In the genomic region with DNA sequence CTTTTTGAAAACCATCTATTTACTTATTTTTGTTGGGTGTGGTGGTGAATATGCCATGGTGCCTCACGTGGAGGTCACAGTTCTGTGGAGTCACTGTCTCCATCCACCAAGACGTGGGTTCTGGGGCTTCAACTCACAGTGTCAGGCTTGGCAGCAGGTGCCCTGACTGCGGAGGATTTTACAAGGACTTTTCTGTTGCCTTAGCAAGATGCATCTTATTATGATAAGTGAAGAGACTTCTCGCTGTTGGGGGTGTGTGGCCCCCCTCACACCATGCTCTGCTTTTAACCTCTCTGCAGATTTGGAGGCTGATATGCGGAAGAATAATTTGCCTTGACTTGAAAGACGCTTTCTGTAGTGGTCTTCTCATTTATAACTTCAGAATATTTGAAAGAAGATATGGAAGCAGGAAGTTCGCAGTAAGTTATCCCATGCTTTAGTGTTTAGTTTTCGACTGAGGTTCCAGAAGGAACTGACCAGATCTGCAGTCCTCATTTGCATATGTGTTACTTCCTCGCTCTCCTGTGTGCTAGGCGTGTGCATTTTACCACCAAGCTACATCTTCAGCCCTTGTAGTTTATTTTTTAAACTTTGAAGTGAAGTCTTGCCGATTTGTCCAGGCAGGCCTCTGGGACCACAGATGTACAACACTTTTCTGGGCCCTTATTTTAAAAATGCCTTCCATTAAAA, we compare ENCODE assay signal across 22 mouse cellular contexts. TPM values are rescaled to one million over a fixed set of nuclear protein-coding genes. Genes with fewer than 3 reads are reported as not detected.
DNase-seq lines count a peak whose midpoint lies in the region; ATAC-seq and TF ChIP-seq lines count a peak whose summit lies in the region.
"Had no signal": no experiment of that assay in that cellular context is flagged by ENCODE, and none has a peak within 500 bp of the region (broad histone marks: within the 10 kb centered on the region; RNA-seq: fewer than 3 reads in every experiment).

No protein-coding gene starts in this region.

- DNase-seq in thymus, adult 2 months, result no peak
- DNase-seq in thymus, adult 18-20 months, result no peak
- no peak for DNase-seq in frontal cortex, postnatal 14 days (ENCODE audit: low spot score in 2 of 2)
- DNase-seq in right cerebral cortex, postnatal 10 days (ENCODE audit: low spot score in 2 of 2), result no peak
- DNase-seq: cerebellum, postnatal 14 days; gastrocnemius, postnatal 25 days; heart, postnatal 14 days; kidney, adult 18-20 months; kidney, postnatal 14 days; lung, embryonic 14.5 days; lung, postnatal 4 days; right cerebral cortex, postnatal 4 days had no signal

- no peaks in the 10 kb centered on the region for H3K9me3 ChIP-seq in intestine, embryonic 15.5 days
- H3K9me3 ChIP-seq: forebrain, embryonic 13.5 days; G1E; limb, embryonic 10.5 days had no signal

- TF ChIP-seq CTCF in thymus, adult 2 months (IDR thresholded peaks at IDR 0.05; ENCODE audit: borderline replicate concordance, control insufficient read depth, extremely low read depth, insufficient read depth, low read length, poor library complexity), result no peak

- H3K27me3 ChIP-seq in thymus, adult 2 months (ENCODE audit: control insufficient read depth, insufficient read depth, low read length), result no peaks in the 10 kb centered on the region
- H3K27me3 ChIP-seq in intestine, embryonic 15.5 days (replicated peaks), result no peaks in the 10 kb centered on the region
- H3K27me3 ChIP-seq: forebrain, embryonic 13.5 days had no signal

- H3K36me3 ChIP-seq in thymus, adult 2 months (ENCODE audit: control insufficient read depth, insufficient read depth, low read length), result peaks cover 21% of the 10 kb centered on the region
- H3K36me3 ChIP-seq in macrophage (ENCODE audit: inconsistent target), result peaks cover 7% of the 10 kb centered on the region; the same call in 1 of the 2 replicates
- 0 out of 2 replicates have a peak, but pooled peaks cover 8% of the 10 kb centered on the region for H3K36me3 ChIP-seq in intestine, embryonic 15.5 days

- ATAC-seq in erythroblast, adult 5-6 weeks (replicated peaks; ENCODE audit: low FRiP score, poor library complexity, severe bottlenecking), result peak; percentile 82
- ATAC-seq in intestine, embryonic 15.5 days, result no peak
- ATAC-seq: forebrain, embryonic 13.5 days; hindbrain, embryonic 16.5 days; midbrain, embryonic 16.5 days had no signal

- no peak overlapping the region for H3K9ac ChIP-seq in intestine, embryonic 15.5 days
- H3K9ac ChIP-seq: forebrain, embryonic 13.5 days; lung, embryonic 14.5 days had no signal

- H3K79me2 ChIP-seq in macrophage (ENCODE audit: inconsistent target), result peaks cover 26% of the 10 kb centered on the region; the same call in 1 of the 2 replicates

- 58% methylated on average over 11 of the region's 11 CpGs for WGBS in thymus, adult 2 months
- 51% methylated on average over 11 of the region's 11 CpGs for WGBS in macrophage (ENCODE audit: missing documents)
- WGBS in intestine, embryonic 15.5 days, result 85% methylated on average over 11 of the region's 11 CpGs

- no peak overlapping the region for H3K4me3 ChIP-seq in thymus, adult 2 months (ENCODE audit: control insufficient read depth, insufficient read depth, low read length)
- no peak overlapping the region for H3K4me3 ChIP-seq in macrophage (ENCODE audit: inconsistent target)
- no peak overlapping the region for H3K4me3 ChIP-seq in intestine, embryonic 15.5 days (replicated peaks)
- H3K4me3 ChIP-seq: forebrain, embryonic 13.5 days; left cerebral cortex, adult 2 months; limb, embryonic 10.5 days had no signal

- H3K4me1 ChIP-seq in thymus, adult 2 months (replicated peaks; ENCODE audit: control insufficient read depth, insufficient read depth, low read length), result peaks cover 31% of the 10 kb centered on the region
- H3K4me1 ChIP-seq in intestine, embryonic 15.5 days (replicated peaks), result no peaks in the 10 kb centered on the region
- H3K4me1 ChIP-seq: forebrain, embryonic 13.5 days had no signal

- peak overlapping the region; percentile 65 for H3K27ac ChIP-seq in thymus, adult 2 months (ENCODE audit: control insufficient read depth, insufficient read depth, low read length)
- peak overlapping the region; percentile 70 for H3K27ac ChIP-seq in macrophage
- no peak overlapping the region for H3K27ac ChIP-seq in intestine, embryonic 15.5 days
- H3K27ac ChIP-seq: forebrain, embryonic 13.5 days; left cerebral cortex, adult 2 months; limb, embryonic 10.5 days had no signal

- no peak overlapping the region for H3K4me2 ChIP-seq in intestine, embryonic 15.5 days (replicated peaks)
- H3K4me2 ChIP-seq: forebrain, embryonic 13.5 days; heart, embryonic 11.5 days; lung, embryonic 14.5 days had no signal

- TF ChIP-seq POLR2A in thymus, adult 2 months (IDR thresholded peaks at IDR 0.05; ENCODE audit: control insufficient read depth, extremely low read depth, insufficient read depth, low read length, poor library complexity), result no peak

RNA-seq across cellular contexts. Expression of gene Gpr18, which starts 8.4 kb away (rescaled TPM):
- 24.8 and 32.8 TPM in 2 replicates for polyA plus RNA-seq in thymus, adult 2 months (2012; rRNA removed)
- total RNA-seq in erythroblast, adult 5-6 weeks (2015; ENCODE audit: low replicate concordance), result 0.63 TPM in 1 of 2 replicates, not detected in the other
- total RNA-seq in erythroblast, adult 5-6 weeks (2017; ENCODE audit: low replicate concordance), result 0.42 and 0.51 TPM in 2 replicates
- total RNA-seq in macrophage (2018; cell fraction: chromatin; rRNA removed), result 1 to 10 TPM in 6 of 26 experiments, under 1 TPM in 8, not detected in 12; 0.33 to 5.1 (median 0.94) TPM
- 10 to 100 TPM in 1 of 26 experiments, 1 to 10 TPM in 14, under 1 TPM in 11; 0.12 to 14.1 (median 2.8) TPM for total RNA-seq in macrophage (2018; cell fraction: cytosol; rRNA removed)
- 10 to 100 TPM in 1 of 26 experiments, 1 to 10 TPM in 14, under 1 TPM in 1, not detected in 10; 0.44 to 13.9 (median 3.5) TPM for total RNA-seq in macrophage (2018; cell fraction: nucleus; rRNA removed)
- polyA plus RNA-seq in macrophage (2018), result 0.20 to 0.28 TPM (median 0.22 TPM) in 3 replicates
- 0.29 and 0.34 TPM in 2 replicates for polyA plus RNA-seq in intestine, embryonic 15.5 days (2015; fragmentation: Nextera tagmentation; extraction: Ambion mirVana)
- total RNA-seq: gastrocnemius, postnatal 25 days; left cerebral cortex, adult 2 months had no signal
- polyA plus RNA-seq: G1E had no signal

RNA-seq across cellular contexts. Expression of gene Ubac2, which starts 28.7 kb away (rescaled TPM):
- 102 TPM in 2 replicates for polyA plus RNA-seq in thymus, adult 2 months (2012; rRNA removed)
- 4.6 and 5.8 TPM in 2 replicates for total RNA-seq in erythroblast, adult 5-6 weeks (2015; ENCODE audit: low replicate concordance)
- total RNA-seq in erythroblast, adult 5-6 weeks (2017; ENCODE audit: low replicate concordance), result 3.9 and 7.7 TPM in 2 replicates
- total RNA-seq in macrophage (2018; cell fraction: chromatin; rRNA removed), result 10 to 100 TPM in 24 of 26 experiments, 1 to 10 TPM in 2; 7.3 to 30.5 (median 18.2) TPM
- total RNA-seq in macrophage (2018; cell fraction: cytosol; rRNA removed), result 10 to 100 TPM; 16.4 to 36.6 (median 25.8) TPM
- total RNA-seq in macrophage (2018; cell fraction: nucleus; rRNA removed), result 10 to 100 TPM; 10.4 to 35.9 (median 23.6) TPM
- polyA plus RNA-seq in macrophage (2018), result 14.7 to 27.5 TPM (median 24.4 TPM) in 3 replicates
- 59.3 and 61.1 TPM in 2 replicates for polyA plus RNA-seq in intestine, embryonic 15.5 days (2015; fragmentation: Nextera tagmentation; extraction: Ambion mirVana)

RNA-seq across cellular contexts. Expression of gene Gpr183, which starts 57.9 kb away (rescaled TPM):
- polyA plus RNA-seq in thymus, adult 2 months (2012; rRNA removed), result 10.1 and 10.3 TPM in 2 replicates
- 0.19 and 1.7 TPM in 2 replicates for total RNA-seq in erythroblast, adult 5-6 weeks (2015; ENCODE audit: low replicate concordance)
- total RNA-seq in erythroblast, adult 5-6 weeks (2017; ENCODE audit: low replicate concordance), result 0.98 and 2.3 TPM in 2 replicates
- total RNA-seq in macrophage (2018; cell fraction: chromatin; rRNA removed), result 1 to 10 TPM in 13 of 26 experiments, under 1 TPM in 10, not detected in 3; 0.39 to 6.8 (median 1.9) TPM
- total RNA-seq in macrophage (2018; cell fraction: cytosol; rRNA removed), result 10 to 100 TPM in 1 of 26 experiments, 1 to 10 TPM in 19, under 1 TPM in 6; 0.40 to 10.8 (median 3.0) TPM
- 10 to 100 TPM in 1 of 26 experiments, 1 to 10 TPM in 19, under 1 TPM in 6; 0.17 to 27.4 (median 2.0) TPM for total RNA-seq in macrophage (2018; cell fraction: nucleus; rRNA removed)
- 2.6 to 26.1 TPM (median 8.0 TPM) in 3 replicates for polyA plus RNA-seq in macrophage (2018)
- 3.7 TPM in 2 replicates for polyA plus RNA-seq in intestine, embryonic 15.5 days (2015; fragmentation: Nextera tagmentation; extraction: Ambion mirVana)

Comparison
In these comparisons a context has a peak if more than half of its experiments do, and no peak if none do; other contexts are left out.
1. RNA of gene Gpr18, which starts 8.4 kb away (polyA plus RNA-seq): 24.8 to 32.8 TPM in thymus, adult 2 months; 0.29 to 0.34 TPM in intestine, embryonic 15.5 days and 0.20 to 0.28 TPM in macrophage; every median in the first group is over 10 times any median in the second.